Mouse (Mus musculus) ovary, adult 10 weeks (tissue): ENCODE data around the gene Efcab1. TPM values are rescaled to one million over a fixed set of nuclear protein-coding genes. Genes with fewer than 3 reads are reported as not detected.

Experiments
- polyA plus RNA-seq: library from polyadenylated mRNA; stranded (reverse); fragments of 350-450 nt; fragmentation: Illumina TruSeq; extraction: RNeasy Lipid Tissue Mini Kit (QIAGEN cat#74804); gene quantifications from one replicate; pipeline ENCODE4 v1.2.3, GENCODE M21; 2014

Efcab1 gene
- 23.9 TPM for polyA plus RNA-seq

DNA sequence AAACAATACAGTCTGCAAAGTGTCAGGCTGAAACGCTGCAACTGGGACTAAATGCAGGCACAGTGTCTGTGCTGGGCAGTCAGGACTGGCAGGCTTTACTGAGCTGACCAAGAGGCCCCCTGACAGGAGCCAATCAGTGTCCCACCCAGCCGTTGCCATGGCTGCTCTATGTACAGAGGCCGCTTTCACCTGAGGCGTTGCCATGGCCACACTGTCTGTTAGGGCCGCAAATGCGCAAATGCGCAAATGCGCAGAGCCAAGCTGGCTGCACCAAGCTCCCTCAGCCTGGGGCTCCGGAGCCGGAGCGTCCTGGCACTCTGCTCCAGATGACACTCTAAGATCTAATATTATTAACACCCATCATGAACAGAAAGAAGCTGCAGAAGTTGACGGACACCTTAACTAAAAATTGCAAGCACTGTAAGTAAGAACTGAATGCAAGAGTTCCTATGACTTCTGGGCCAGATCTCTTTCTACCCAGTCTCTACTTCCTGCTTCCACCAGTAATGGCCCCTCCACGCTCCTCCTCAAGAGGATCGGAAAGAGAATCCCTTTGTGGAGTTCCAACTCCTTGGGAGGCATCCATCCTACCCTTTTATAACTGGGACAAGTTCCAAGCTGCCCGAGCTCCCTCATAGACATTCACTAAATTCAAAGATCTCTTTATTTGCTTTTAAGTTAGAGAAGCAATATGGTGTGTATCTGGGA lies at the start of gene Efcab1:
Gene Efcab1 (plus strand): TSS at position 214 of the 708 bp plus-strand sequence.

